Mouse (Mus musculus): ENCODE results near the gene Akap6. TPM values are rescaled to one million over a fixed set of nuclear protein-coding genes. Genes with fewer than 3 reads are reported as not detected.

Akap6 gene
- polyA plus RNA-seq, 1 experiment from 2014 or later = 0.02 TPM

GRCm38 (mm10) chr12:53061466-53062124, 362.4 kb downstream of the Akap6 start:
- H3K4me2 ChIP-seq (ENCODE audit: low read depth, low read length) = no peak overlapping the region
- no peaks in the 10 kb centered on the region for H3K36me3 ChIP-seq (replicated peaks; ENCODE audit: insufficient read depth, low read length)
- H3K4me1 ChIP-seq (ENCODE audit: insufficient read depth) = no peaks in the 10 kb centered on the region
- no peaks in the 10 kb centered on the region for H3K27me3 ChIP-seq (ENCODE audit: insufficient read depth, low read length)
- H3K9ac ChIP-seq (replicated peaks) = no peak overlapping the region
- no peak overlapping the region for H3K27ac ChIP-seq (ENCODE audit: low read depth)
- ATAC-seq = no peak
- 57% methylated on average over 7 of the region's 7 CpGs for WGBS (ENCODE audit: insufficient replicate concordance)
- H3K9me3 ChIP-seq (ENCODE audit: low read length) = no peaks in the 10 kb centered on the region
- no peak for TF ChIP-seq EP300 (IDR thresholded peaks at IDR 0.05; ENCODE audit: low read depth)
- no peak for TF ChIP-seq CTCF (IDR thresholded peaks at IDR 0.05; ENCODE audit: low read depth)
- no peak overlapping the region for H3K4me3 ChIP-seq (ENCODE audit: low read depth, low read length)
- DNase-seq = no peak

- WGBS (ENCODE audit: insufficient replicate concordance) = 76% methylated on average over 9 of the region's 9 CpGs
- Histone ChIP-seq H3K4me2 (ENCODE audit: low read depth, low read length) (no peak overlapping the region), H3K9ac (replicated peaks) (no peak overlapping the region), H3K4me1 (ENCODE audit: insufficient read depth) (no peaks in the 10 kb centered on the region), H3K4me3 (ENCODE audit: low read depth, low read length) (no peak overlapping the region), H3K36me3 (replicated peaks; ENCODE audit: insufficient read depth, low read length) (no peaks in the 10 kb centered on the region), H3K27ac (ENCODE audit: low read depth) (no peak overlapping the region), H3K9me3 (ENCODE audit: low read length) (no peaks in the 10 kb centered on the region), H3K27me3 (ENCODE audit: insufficient read depth, low read length) (no peaks in the 10 kb centered on the region)
- ATAC-seq (no peak), DNase-seq (no peak)
- TF ChIP-seq EP300 (IDR thresholded peaks at IDR 0.05; ENCODE audit: low read depth) = no peak
- TF ChIP-seq CTCF (IDR thresholded peaks at IDR 0.05; ENCODE audit: low read depth) = no peak
Observed at GRCm38 (mm10) chr12:53063003-53063402, 363.8 kb downstream of the Akap6 start.

- no peaks in the 10 kb centered on the region for H3K27me3 ChIP-seq (ENCODE audit: insufficient read depth, low read length)
- no peaks in the 10 kb centered on the region for H3K4me1 ChIP-seq (ENCODE audit: insufficient read depth)
- H3K36me3 ChIP-seq (replicated peaks; ENCODE audit: insufficient read depth, low read length) = no peaks in the 10 kb centered on the region
- 80% methylated on average over 4 of the region's 4 CpGs for WGBS (ENCODE audit: insufficient replicate concordance)
- no peak overlapping the region for H3K4me3 ChIP-seq (ENCODE audit: low read depth, low read length)
- ATAC-seq = no peak
- H3K4me2 ChIP-seq (ENCODE audit: low read depth, low read length) = no peak overlapping the region
- H3K9ac ChIP-seq (replicated peaks) = no peak overlapping the region
- no peak for TF ChIP-seq CTCF (IDR thresholded peaks at IDR 0.05; ENCODE audit: low read depth)
- no peak for TF ChIP-seq EP300 (IDR thresholded peaks at IDR 0.05; ENCODE audit: low read depth)
- no peak for DNase-seq
- no peaks in the 10 kb centered on the region for H3K9me3 ChIP-seq (ENCODE audit: low read length)
- H3K27ac ChIP-seq (ENCODE audit: low read depth) = no peak overlapping the region
Observed at GRCm38 (mm10) chr12:53064241-53064760, 365.1 kb downstream of the Akap6 start.

GRCm38 (mm10) chr12:53065031-53065785, 366.0 kb downstream of the Akap6 start:
- Histone ChIP-seq H3K4me3 (ENCODE audit: low read depth, low read length) (no peak overlapping the region), H3K36me3 (replicated peaks; ENCODE audit: insufficient read depth, low read length) (no peaks in the 10 kb centered on the region), H3K9ac (replicated peaks) (no peak overlapping the region), H3K4me2 (ENCODE audit: low read depth, low read length) (no peak overlapping the region), H3K9me3 (ENCODE audit: low read length) (no peaks in the 10 kb centered on the region), H3K27ac (ENCODE audit: low read depth) (no peak overlapping the region), H3K4me1 (ENCODE audit: insufficient read depth) (no peaks in the 10 kb centered on the region), H3K27me3 (ENCODE audit: insufficient read depth, low read length) (no peaks in the 10 kb centered on the region)
- TF ChIP-seq CTCF (IDR thresholded peaks at IDR 0.05; ENCODE audit: low read depth) = no peak
- TF ChIP-seq EP300 (IDR thresholded peaks at IDR 0.05; ENCODE audit: low read depth) = no peak
- WGBS (ENCODE audit: insufficient replicate concordance) = 78% methylated on average over 11 of the region's 11 CpGs
- no peak for ATAC-seq
- DNase-seq = no peak

- no peaks in the 10 kb centered on the region for H3K4me1 ChIP-seq (ENCODE audit: insufficient read depth)
- TF ChIP-seq EP300 (IDR thresholded peaks at IDR 0.05; ENCODE audit: low read depth) = no peak
- no peak for TF ChIP-seq CTCF (IDR thresholded peaks at IDR 0.05; ENCODE audit: low read depth)
Observed at GRCm38 (mm10) chr12:53066321-53066720, 367.1 kb downstream of the Akap6 start.

GRCm38 (mm10) chr12:53070907-53071306, 371.7 kb downstream of the Akap6 start:
- no peak overlapping the region for H3K4me3 ChIP-seq (ENCODE audit: low read depth, low read length)
- ATAC-seq = no peak
- no peak overlapping the region for H3K4me2 ChIP-seq (ENCODE audit: low read depth, low read length)
- no peaks in the 10 kb centered on the region for H3K36me3 ChIP-seq (replicated peaks; ENCODE audit: insufficient read depth, low read length)
- DNase-seq = no peak
- H3K27ac ChIP-seq (ENCODE audit: low read depth) = no peak overlapping the region
- H3K9me3 ChIP-seq (ENCODE audit: low read length) = no peaks in the 10 kb centered on the region
- no peak for TF ChIP-seq CTCF (IDR thresholded peaks at IDR 0.05; ENCODE audit: low read depth)
- TF ChIP-seq EP300 (IDR thresholded peaks at IDR 0.05; ENCODE audit: low read depth) = no peak
- WGBS (ENCODE audit: insufficient replicate concordance) = 80% methylated on average over 5 of the region's 5 CpGs
- H3K9ac ChIP-seq (replicated peaks) = no peak overlapping the region
- no peaks in the 10 kb centered on the region for H3K27me3 ChIP-seq (ENCODE audit: insufficient read depth, low read length)
- no peaks in the 10 kb centered on the region for H3K4me1 ChIP-seq (ENCODE audit: insufficient read depth)

More at GRCm38 (mm10) chr12:53066321-53066720, 367.1 kb downstream of the Akap6 start:
- Histone ChIP-seq H3K27me3 (ENCODE audit: insufficient read depth, low read length) (no peaks in the 10 kb centered on the region), H3K36me3 (replicated peaks; ENCODE audit: insufficient read depth, low read length) (no peaks in the 10 kb centered on the region), H3K9me3 (ENCODE audit: low read length) (no peaks in the 10 kb centered on the region), H3K4me2 (ENCODE audit: low read depth, low read length) (no peak overlapping the region), H3K4me3 (ENCODE audit: low read depth, low read length) (no peak overlapping the region), H3K27ac (ENCODE audit: low read depth) (no peak overlapping the region), H3K9ac (replicated peaks) (no peak overlapping the region)
- DNase-seq (no peak), ATAC-seq (no peak)
- WGBS (ENCODE audit: insufficient replicate concordance) = 74% methylated on average over 9 of the region's 9 CpGs
